Mouse (Mus musculus): Measurements from ENCODE around the gene Kcp.

- TF ChIP-seq CTCF (IDR thresholded peaks at IDR 0.05; ENCODE audit: control insufficient read depth, insufficient read depth, insufficient read length) (no peak), USF1 (IDR thresholded peaks at IDR 0.05; ENCODE audit: low read depth) (no peak), MAX (IDR thresholded peaks at IDR 0.05) (no peak), MYOD1 (IDR thresholded peaks at IDR 0.05; ENCODE audit: control insufficient read depth, insufficient read length, low read depth) (no peak), CEBPB (IDR thresholded peaks at IDR 0.05; ENCODE audit: low read depth) (no peak), MYOG (IDR thresholded peaks at IDR 0.05; ENCODE audit: control insufficient read depth, extremely low read depth, insufficient read length) (no peak)
Measured at GRCm38 (mm10) chr6:29497791-29498190, 10.0 kb downstream of the Kcp start.

All from C2C12 (cell line).